Mouse (Mus musculus) myocyte (in vitro differentiated cells): Measurements from ENCODE around the gene Mdfi. TPM values are rescaled to one million over a fixed set of nuclear protein-coding genes. Genes with fewer than 3 reads are reported as not detected.

ENCODE experiments used
- H3K27me3 ChIP-seq: one replicate; pipeline ENCODE4 v1.6.1; 2011; ENCODE audit not compliant: control insufficient read depth, insufficient read depth, insufficient read length
- H3K36me3 ChIP-seq: one replicate; pipeline ENCODE4 v1.6.1; 2011; ENCODE audit not compliant: control insufficient read depth, insufficient read depth
- H3K4me2 ChIP-seq: one replicate; pipeline ENCODE4 v1.6.1; 2011; ENCODE audit warnings: low read depth, control low read depth
- H3K4me3 ChIP-seq: one replicate; pipeline ENCODE4 v1.5.1; 2011; ENCODE audit warnings: mild to moderate bottlenecking, control low read depth, moderate library complexity
- H3K79me2 ChIP-seq: one replicate; pipeline ENCODE4 v1.6.1; 2011; ENCODE audit not compliant: control insufficient read depth, insufficient read depth
- H3ac ChIP-seq: one replicate; pipeline ENCODE4 v1.6.1; 2011; ENCODE audit not compliant: control insufficient read depth, insufficient read length
- CEBPB ChIP-seq: IDR thresholded peaks from 2 replicates; pipeline ENCODE4 v1.6.1; 2011; ENCODE audit warnings: mild to moderate bottlenecking, moderate library complexity; ENCODE audit not compliant: poor library complexity, insufficient read depth, severe bottlenecking
- E2F4 ChIP-seq: IDR thresholded peaks from one replicate; pipeline ENCODE4 v1.6.1; 2011; ENCODE audit warnings: mild to moderate bottlenecking, control low read depth, moderate library complexity; ENCODE audit not compliant: insufficient read depth
- MAX ChIP-seq: IDR thresholded peaks from one replicate; pipeline ENCODE4 v1.6.1; 2011; ENCODE audit warnings: low read depth, mild to moderate bottlenecking, control low read depth
- MYOD1 ChIP-seq, 3 experiments: IDR thresholded peaks; one replicate each; pipeline ENCODE4 v1.6.1; 2011; ENCODE audit warnings: control low read depth in 2 of 3, low read depth in 2 of 3, mild to moderate bottlenecking in 2 of 3, moderate library complexity in 1 of 3; ENCODE audit not compliant: insufficient read length in 2 of 3, control insufficient read depth in 1 of 3
- MYOG ChIP-seq, 3 experiments: IDR thresholded peaks; one replicate each; pipeline ENCODE4 v1.6.1; 2011; ENCODE audit warnings: control low read depth in 2 of 3, low read depth in 2 of 3, mild to moderate bottlenecking in 2 of 3; ENCODE audit not compliant: insufficient read length in 2 of 3, control insufficient read depth in 1 of 3, insufficient read depth in 1 of 3
- POLR2A ChIP-seq: IDR thresholded peaks from one replicate; pipeline ENCODE4 v1.6.1; 2011; ENCODE audit warnings: low read depth, mild to moderate bottlenecking, control low read depth, moderate library complexity; ENCODE audit not compliant: insufficient read length
- POLR2AphosphoS2 ChIP-seq: IDR thresholded peaks from one replicate; pipeline ENCODE4 v1.6.1; 2011; ENCODE audit warnings: low read depth, control low read depth; ENCODE audit not compliant: insufficient read length
- REST ChIP-seq: IDR thresholded peaks from one replicate; pipeline ENCODE4 v1.6.1; 2011; ENCODE audit warnings: mild to moderate bottlenecking, control low read depth, moderate library complexity; ENCODE audit not compliant: insufficient read depth, insufficient read length
- SRF ChIP-seq: IDR thresholded peaks from one replicate; pipeline ENCODE4 v1.6.1; 2011; ENCODE audit warnings: low read depth; ENCODE audit not compliant: control insufficient read depth, insufficient read length
- TCF12 ChIP-seq: IDR thresholded peaks from one replicate; pipeline ENCODE4 v1.6.1; 2011; ENCODE audit warnings: mild to moderate bottlenecking, control low read depth; ENCODE audit not compliant: poor library complexity, insufficient read depth, severe bottlenecking
- TCF3 ChIP-seq: IDR thresholded peaks from one replicate; pipeline ENCODE4 v1.6.1; 2011; ENCODE audit warnings: low read depth, control low read depth; ENCODE audit not compliant: insufficient read length
- USF1 ChIP-seq: IDR thresholded peaks from one replicate; pipeline ENCODE4 v1.6.1; 2011; ENCODE audit warnings: low read depth, mild to moderate bottlenecking, control low read depth, moderate library complexity
- polyA plus RNA-seq: library from polyadenylated mRNA; unstranded; fragments of >200 nt; fragmentation: generic; extraction: Trizol; gene quantifications from one replicate; pipeline ENCODE4 v1.2.1, GENCODE M21; 2012; ENCODE audit warnings: missing spikeins

The Mdfi gene
- polyA plus RNA-seq, 1 experiment, result 1.1 TPM

DNA sequence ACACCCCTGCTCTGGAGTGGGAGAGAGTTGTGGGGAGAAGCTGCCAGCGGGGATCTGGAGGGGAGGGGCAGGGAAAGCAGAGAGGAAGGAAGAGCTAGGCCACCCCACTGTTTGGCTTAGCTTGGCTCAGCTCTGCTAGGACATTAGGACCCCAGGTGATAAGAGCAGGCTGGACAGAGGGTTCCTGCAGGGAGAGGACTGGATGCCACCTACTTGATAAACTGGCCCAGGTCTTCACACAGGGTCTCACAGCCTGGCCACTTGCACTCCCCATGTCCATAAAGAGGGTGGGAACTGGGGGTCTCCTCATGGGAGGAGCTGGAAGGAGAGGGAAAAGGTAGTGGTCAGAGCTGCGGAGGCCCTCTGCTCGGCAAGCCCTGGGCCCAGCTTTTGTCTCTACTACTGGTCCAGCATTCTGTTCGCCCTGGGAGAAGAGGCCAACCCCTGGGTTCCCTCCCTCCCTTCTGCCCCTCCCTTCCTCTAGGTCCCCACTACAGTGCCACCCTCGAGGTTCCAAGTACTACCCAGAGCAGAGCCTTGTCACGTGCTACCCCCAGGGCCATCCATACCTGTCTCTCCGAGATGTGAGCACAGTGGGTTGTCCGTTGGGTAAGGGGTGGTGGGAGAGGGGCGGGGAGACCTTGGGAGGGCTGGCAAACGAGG is 43.4 kb upstream of the Mdfi start:
- Histone ChIP-seq H3ac (no peak overlapping the region), H3K4me3 (no peak overlapping the region), H3K79me2 (no peaks in the 10 kb centered on the region), H3K4me2 (no peak overlapping the region), H3K27me3 (no peaks in the 10 kb centered on the region), H3K36me3 (peaks cover 8% of the 10 kb centered on the region)
- TF ChIP-seq CEBPB, result no peak
- no peak for TF ChIP-seq TCF12
- TF ChIP-seq USF1, result no peak
- TF ChIP-seq TCF3, result no peak
- no peak for TF ChIP-seq MYOD1 (IDR thresholded peaks at IDR 0.05; ENCODE audit: control insufficient read depth in 1 of 3, insufficient read length in 2 of 3, low read depth in 2 of 3)
- TF ChIP-seq POLR2A, result no peak
- no peak for TF ChIP-seq POLR2AphosphoS2
- no peak for TF ChIP-seq MAX
- TF ChIP-seq E2F4, result no peak
- TF ChIP-seq MYOG (IDR thresholded peaks at IDR 0.05; ENCODE audit: control insufficient read depth in 1 of 3, insufficient read depth in 1 of 3, insufficient read length in 2 of 3, low read depth in 2 of 3), result no peak
- TF ChIP-seq REST, result no peak
- TF ChIP-seq SRF, result no peak

DNA sequence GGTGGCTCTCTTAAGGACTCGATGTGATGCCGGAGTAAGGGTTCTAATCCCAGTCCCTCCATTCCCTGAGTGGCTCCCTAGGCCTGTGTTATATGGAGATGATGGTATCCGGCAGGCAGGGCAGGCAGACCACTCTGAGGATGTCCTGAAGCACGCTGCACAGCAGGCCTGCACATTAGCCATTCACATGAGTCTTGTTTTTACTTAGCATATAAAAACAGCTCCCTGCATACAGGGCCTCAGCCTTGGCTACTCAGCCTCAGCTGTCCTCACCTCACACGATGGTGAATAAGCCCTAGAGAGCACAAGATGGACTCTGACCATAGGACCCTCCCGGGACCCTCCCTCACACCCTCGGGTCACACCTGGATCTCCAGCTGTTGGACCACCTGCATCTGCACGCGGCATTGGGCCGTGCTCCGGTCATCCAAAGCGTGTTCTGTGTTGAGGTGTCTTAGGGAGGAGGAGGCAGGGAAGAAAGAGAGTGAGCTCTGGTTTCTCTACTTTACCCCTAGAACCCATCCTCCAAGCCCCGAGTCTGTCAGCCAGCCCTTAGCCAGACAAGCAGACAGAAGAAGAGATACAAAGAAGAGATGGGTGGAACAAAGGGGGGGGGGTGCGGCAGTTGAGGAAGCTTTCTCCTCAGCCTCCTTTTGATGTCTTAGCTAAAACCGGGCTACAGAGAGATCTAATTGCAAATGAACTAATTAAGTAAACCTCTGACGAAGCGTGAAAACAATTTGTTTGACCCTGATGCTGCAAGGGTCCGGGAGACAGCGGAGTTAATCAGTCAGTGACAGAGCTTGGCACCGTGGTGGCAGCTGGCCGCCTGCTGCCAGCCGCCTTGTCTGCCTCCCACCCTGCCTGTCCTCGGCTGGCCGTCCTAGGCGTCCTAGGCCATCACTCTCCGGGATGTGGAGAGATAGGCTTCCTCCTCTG is 42.6 kb upstream of the Mdfi start:
- TF ChIP-seq USF1 (no peak), MAX (no peak), TCF12 (no peak), REST (no peak), SRF (no peak), POLR2AphosphoS2 (no peak), CEBPB (no peak), MYOG (IDR thresholded peaks at IDR 0.05; ENCODE audit: control insufficient read depth in 1 of 3, insufficient read depth in 1 of 3, insufficient read length in 2 of 3, low read depth in 2 of 3) (no peak), POLR2A (no peak)

DNA sequence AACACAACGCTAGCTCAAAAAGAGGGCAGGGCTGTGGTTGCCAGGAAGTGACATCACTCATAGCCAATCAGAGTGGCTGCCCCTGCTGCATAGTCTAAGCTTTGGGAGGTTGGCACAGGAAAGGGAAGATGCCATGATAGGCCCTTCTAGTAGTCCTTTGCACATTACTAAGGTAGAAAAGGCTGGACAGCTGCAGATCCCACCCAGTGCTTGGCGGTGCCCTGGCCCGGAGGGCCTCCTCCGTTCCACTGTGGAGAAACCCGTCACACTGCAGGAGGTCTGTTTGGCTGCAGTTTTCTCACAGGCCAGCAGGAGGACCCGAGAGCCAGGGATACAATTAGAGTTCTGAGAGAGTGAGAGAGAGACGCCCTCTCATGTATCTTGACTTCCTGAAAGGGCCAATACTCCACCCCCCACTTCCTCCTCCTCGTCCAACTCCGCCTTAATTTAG is 38.9 kb upstream of the Mdfi start:
- Histone ChIP-seq H3K36me3 (peaks cover 8% of the 10 kb centered on the region), H3K27me3 (no peaks in the 10 kb centered on the region), H3K79me2 (no peaks in the 10 kb centered on the region), H3K4me2 (no peak overlapping the region), H3K4me3 (no peak overlapping the region), H3ac (no peak overlapping the region)
- TF ChIP-seq POLR2A, result no peak

More for the DNA sequence above, 42.6 kb upstream of the Mdfi start:
- Histone ChIP-seq H3K36me3 (peaks cover 8% of the 10 kb centered on the region), H3ac (no peak overlapping the region), H3K79me2 (no peaks in the 10 kb centered on the region), H3K4me3 (no peak overlapping the region), H3K4me2 (no peak overlapping the region), H3K27me3 (no peaks in the 10 kb centered on the region)

DNA sequence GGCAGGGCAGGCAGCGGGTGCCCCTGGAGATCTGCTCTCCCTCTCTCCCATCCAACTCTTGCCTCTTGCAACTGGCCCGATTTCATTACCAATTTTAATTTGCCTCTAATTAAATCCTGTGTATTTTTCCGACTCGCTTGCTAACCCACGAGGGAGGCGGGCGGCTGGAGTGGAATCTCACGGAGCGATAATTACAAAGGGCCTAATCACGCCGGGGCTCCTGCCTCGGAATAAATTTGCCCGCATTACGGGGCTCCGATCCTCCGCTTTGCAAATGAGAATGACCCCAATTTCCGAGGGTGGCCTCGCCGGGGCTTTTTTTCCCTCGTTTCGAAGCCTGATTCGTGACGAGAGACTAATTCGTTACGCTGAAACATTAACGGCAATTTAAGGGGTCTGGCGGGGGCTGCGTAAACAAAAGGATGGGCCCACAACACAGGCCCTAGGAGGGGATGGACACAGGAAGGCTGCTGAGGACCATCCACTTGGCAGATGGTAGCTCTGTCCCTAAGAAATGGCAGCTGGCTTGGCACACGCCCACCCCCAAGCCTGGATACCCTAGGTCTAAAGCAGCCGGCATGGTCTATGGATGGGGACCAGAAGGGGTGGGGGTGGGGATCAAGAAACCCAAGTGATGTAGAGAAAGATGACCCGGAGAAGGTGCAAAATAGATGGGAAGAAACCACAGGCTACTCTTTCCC is 38.0 kb upstream of the Mdfi start:
- TF ChIP-seq TCF3 (no peak), POLR2A (no peak), POLR2AphosphoS2 (no peak), MYOG (IDR thresholded peaks at IDR 0.05; ENCODE audit: control insufficient read depth in 1 of 3, insufficient read depth in 1 of 3, insufficient read length in 2 of 3, low read depth in 2 of 3) (no peak), MAX (no peak), CEBPB (no peak), REST (no peak), SRF (no peak), TCF12 (no peak)
- no peak overlapping the region for H3ac ChIP-seq
- H3K36me3 ChIP-seq, result peaks cover 8% of the 10 kb centered on the region
- no peak overlapping the region for H3K4me2 ChIP-seq
- no peaks in the 10 kb centered on the region for H3K79me2 ChIP-seq
- H3K4me3 ChIP-seq, result no peak overlapping the region
- H3K27me3 ChIP-seq, result no peaks in the 10 kb centered on the region
